Mouse (Mus musculus): Measurements from ENCODE around the gene Spata32. TPM values are rescaled to one million over a fixed set of nuclear protein-coding genes. Genes with fewer than 3 reads are reported as not detected.

The Spata32 gene
- polyA plus RNA-seq, 1 experiment, result not detected

- Histone ChIP-seq H3K27me3 (ENCODE audit: control insufficient read depth) (no peaks in the 10 kb centered on the region), H3K4me1 (ENCODE audit: control insufficient read depth) (peaks cover 14% of the 10 kb centered on the region), H3K36me3 (ENCODE audit: control insufficient read depth) (no peaks in the 10 kb centered on the region), H3K4me3 (replicated peaks) (no peak overlapping the region), H3K9me3 (ENCODE audit: control insufficient read depth, low read length) (no peaks in the 10 kb centered on the region)
- TF ChIP-seq TAL1 (IDR thresholded peaks at IDR 0.05; ENCODE audit: low read length), result no peak
- no peak for TF ChIP-seq GATA1 (IDR thresholded peaks at IDR 0.05; ENCODE audit: low read length)
Measured at GRCm38 (mm10) chr11:103247504-103248177, 29.4 kb upstream of the Spata32 start.

- TF ChIP-seq TAL1 (IDR thresholded peaks at IDR 0.05; ENCODE audit: low read length) (no peak), GATA1 (IDR thresholded peaks at IDR 0.05; ENCODE audit: low read length) (no peak)
- no peaks in the 10 kb centered on the region for H3K9me3 ChIP-seq (ENCODE audit: control insufficient read depth, low read length)
- no peak overlapping the region for H3K4me3 ChIP-seq (replicated peaks)
- no peaks in the 10 kb centered on the region for H3K27me3 ChIP-seq (ENCODE audit: control insufficient read depth)
- peaks cover 12% of the 10 kb centered on the region for H3K4me1 ChIP-seq (ENCODE audit: control insufficient read depth)
- no peaks in the 10 kb centered on the region for H3K36me3 ChIP-seq (ENCODE audit: control insufficient read depth)
Measured at GRCm38 (mm10) chr11:103246731-103247290, 28.6 kb upstream of the Spata32 start.

- Histone ChIP-seq H3K27me3 (ENCODE audit: control insufficient read depth) (no peaks in the 10 kb centered on the region), H3K9me3 (ENCODE audit: control insufficient read depth, low read length) (no peaks in the 10 kb centered on the region), H3K36me3 (ENCODE audit: control insufficient read depth) (no peaks in the 10 kb centered on the region), H3K4me1 (ENCODE audit: control insufficient read depth) (peaks cover 12% of the 10 kb centered on the region), H3K4me3 (replicated peaks) (no peak overlapping the region)
- TF ChIP-seq GATA1 (IDR thresholded peaks at IDR 0.05; ENCODE audit: low read length) (no peak), TAL1 (IDR thresholded peaks at IDR 0.05; ENCODE audit: low read length) (no peak)
Measured at GRCm38 (mm10) chr11:103246081-103246730, 28.0 kb upstream of the Spata32 start.

DNA sequence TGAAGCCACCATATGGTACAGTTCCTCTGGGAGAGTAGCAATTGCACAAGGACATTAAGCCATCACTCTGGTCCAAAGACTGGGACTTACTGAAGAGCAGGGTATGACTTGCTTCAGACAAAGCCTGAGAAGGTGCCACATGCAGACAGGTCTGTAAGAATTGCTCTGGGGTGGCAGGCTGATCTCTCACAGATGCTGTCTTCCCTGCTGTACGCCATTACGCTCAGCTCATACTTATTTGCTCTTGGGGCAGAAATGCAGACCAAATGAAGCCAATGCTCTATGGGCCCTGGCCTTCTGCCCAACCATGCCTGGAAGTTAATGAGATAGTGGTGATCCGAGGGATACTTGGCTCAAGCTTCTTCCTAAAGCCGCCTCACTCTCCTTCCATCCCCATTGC is 26.6 kb upstream of the Spata32 start:
- H3K9me3 ChIP-seq (ENCODE audit: control insufficient read depth, low read length), result no peaks in the 10 kb centered on the region
- H3K36me3 ChIP-seq (ENCODE audit: control insufficient read depth), result no peaks in the 10 kb centered on the region
- peaks cover 12% of the 10 kb centered on the region for H3K4me1 ChIP-seq (ENCODE audit: control insufficient read depth)
- no peaks in the 10 kb centered on the region for H3K27me3 ChIP-seq (ENCODE audit: control insufficient read depth)
- no peak overlapping the region for H3K4me3 ChIP-seq (replicated peaks)
- no peak for TF ChIP-seq TAL1 (IDR thresholded peaks at IDR 0.05; ENCODE audit: low read length)
- TF ChIP-seq GATA1 (IDR thresholded peaks at IDR 0.05; ENCODE audit: low read length), result no peak

- no peak overlapping the region for H3K4me3 ChIP-seq (replicated peaks)
- no peak for TF ChIP-seq TAL1 (IDR thresholded peaks at IDR 0.05; ENCODE audit: low read length)
- TF ChIP-seq GATA1 (IDR thresholded peaks at IDR 0.05; ENCODE audit: low read length), result no peak
- peaks cover under 1% of the 10 kb centered on the region; the same call in 1 of the 2 replicates for H3K4me1 ChIP-seq (ENCODE audit: control insufficient read depth)
- no peaks in the 10 kb centered on the region for H3K36me3 ChIP-seq (ENCODE audit: control insufficient read depth)
- no peaks in the 10 kb centered on the region for H3K27me3 ChIP-seq (ENCODE audit: control insufficient read depth)
- H3K9me3 ChIP-seq (ENCODE audit: control insufficient read depth, low read length), result no peaks in the 10 kb centered on the region
Measured at GRCm38 (mm10) chr11:103240740-103241139, 22.5 kb upstream of the Spata32 start.

- H3K27me3 ChIP-seq (ENCODE audit: control insufficient read depth), result no peaks in the 10 kb centered on the region
- H3K36me3 ChIP-seq (ENCODE audit: control insufficient read depth), result no peaks in the 10 kb centered on the region
- no peak for TF ChIP-seq TAL1 (IDR thresholded peaks at IDR 0.05; ENCODE audit: low read length)
- TF ChIP-seq GATA1 (IDR thresholded peaks at IDR 0.05; ENCODE audit: low read length), result no peak
- H3K9me3 ChIP-seq (ENCODE audit: control insufficient read depth, low read length), result no peaks in the 10 kb centered on the region
- no peaks in the 10 kb centered on the region for H3K4me1 ChIP-seq (ENCODE audit: control insufficient read depth)
- H3K4me3 ChIP-seq (replicated peaks), result no peak overlapping the region
Measured at GRCm38 (mm10) chr11:103237757-103238156, 19.5 kb upstream of the Spata32 start.

GRCm38 (mm10) chr11:103236903-103237302 is 18.7 kb upstream of the Spata32 start:
- H3K4me3 ChIP-seq (replicated peaks), result no peak overlapping the region
- no peaks in the 10 kb centered on the region for H3K9me3 ChIP-seq (ENCODE audit: control insufficient read depth, low read length)
- TF ChIP-seq GATA1 (IDR thresholded peaks at IDR 0.05; ENCODE audit: low read length) (no peak), TAL1 (IDR thresholded peaks at IDR 0.05; ENCODE audit: low read length) (no peak)
- no peaks in the 10 kb centered on the region for H3K36me3 ChIP-seq (ENCODE audit: control insufficient read depth)
- H3K4me1 ChIP-seq (ENCODE audit: control insufficient read depth), result no peaks in the 10 kb centered on the region
- no peaks in the 10 kb centered on the region for H3K27me3 ChIP-seq (ENCODE audit: control insufficient read depth)

- H3K4me1 ChIP-seq (ENCODE audit: control insufficient read depth), result no peaks in the 10 kb centered on the region
- H3K4me3 ChIP-seq (replicated peaks), result no peak overlapping the region
- TF ChIP-seq TAL1 (IDR thresholded peaks at IDR 0.05; ENCODE audit: low read length) (no peak), GATA1 (IDR thresholded peaks at IDR 0.05; ENCODE audit: low read length) (no peak)
- no peaks in the 10 kb centered on the region for H3K9me3 ChIP-seq (ENCODE audit: control insufficient read depth, low read length)
- H3K27me3 ChIP-seq (ENCODE audit: control insufficient read depth), result no peaks in the 10 kb centered on the region
- H3K36me3 ChIP-seq (ENCODE audit: control insufficient read depth), result no peaks in the 10 kb centered on the region
Measured at GRCm38 (mm10) chr11:103236431-103236830, 18.2 kb upstream of the Spata32 start.

DNA sequence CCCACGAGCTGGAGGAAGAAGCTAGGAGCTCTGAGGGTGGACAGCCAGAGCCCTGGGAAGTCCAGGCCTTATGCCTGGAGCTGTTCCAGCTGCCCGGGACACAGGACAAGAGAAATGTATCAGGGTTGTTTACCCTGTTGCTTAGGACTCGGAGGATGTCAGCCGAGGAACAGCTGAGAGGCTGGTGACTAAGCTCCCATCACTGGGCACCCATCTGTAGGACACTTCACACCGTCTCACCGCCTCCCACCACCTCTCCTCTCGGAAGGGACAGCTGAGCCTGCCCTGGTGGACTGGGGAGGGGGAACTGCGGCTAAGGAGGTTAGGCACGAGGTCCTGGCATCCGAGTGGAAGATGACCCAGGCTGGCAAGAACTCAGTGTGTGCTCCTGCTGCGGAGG is 17.5 kb upstream of the Spata32 start:
- Histone ChIP-seq H3K9me3 (ENCODE audit: control insufficient read depth, low read length) (no peaks in the 10 kb centered on the region), H3K36me3 (ENCODE audit: control insufficient read depth) (no peaks in the 10 kb centered on the region), H3K27me3 (ENCODE audit: control insufficient read depth) (no peaks in the 10 kb centered on the region), H3K4me3 (replicated peaks) (no peak overlapping the region), H3K4me1 (ENCODE audit: control insufficient read depth) (no peaks in the 10 kb centered on the region)
- TF ChIP-seq GATA1 (IDR thresholded peaks at IDR 0.05; ENCODE audit: low read length) (no peak), TAL1 (IDR thresholded peaks at IDR 0.05; ENCODE audit: low read length) (no peak)

Data from erythroblast, embryonic 14.5 days (primary cell).